Mouse (Mus musculus) hindbrain, embryonic 15.5 days (tissue): ENCODE data around the gene Pcare. TPM values are rescaled to one million over a fixed set of nuclear protein-coding genes. Genes with fewer than 3 reads are reported as not detected.

Experiments
- ATAC-seq: fragments of 200-750 bp; cut with Nextera tagmentation; 2 replicates; pipeline ENCODE4 v1.8.0; 2017; ENCODE audit warnings: low read depth, moderate number of reproducible peaks, moderate TSS enrichment; ENCODE audit not compliant: low FRiP score
- H3K27ac ChIP-seq: fragments of 300-500 bp; sonication (generic); replicated peaks from 2 replicates; pipeline ENCODE4 v1.5.1; 2015; ENCODE audit warnings: mild to moderate bottlenecking, inconsistent platforms
- H3K27me3 ChIP-seq: fragments of 300-500 bp; sonication (generic); 2 replicates; pipeline ENCODE4 v1.6.1; 2015; ENCODE audit warnings: control low read depth, inconsistent platforms
- H3K36me3 ChIP-seq: fragments of 300-500 bp; sonication (generic); 2 replicates; pipeline ENCODE4 v1.6.1; 2015; ENCODE audit warnings: control low read depth, inconsistent platforms
- H3K4me1 ChIP-seq: fragments of 300-500 bp; sonication (generic); replicated peaks from 2 replicates; pipeline ENCODE4 v1.6.1; 2015; ENCODE audit warnings: control low read depth, inconsistent platforms
- H3K4me2 ChIP-seq: fragments of 300-500 bp; sonication (generic); 2 replicates; pipeline ENCODE4 v1.6.1; 2015; ENCODE audit warnings: moderate library complexity, mild to moderate bottlenecking, inconsistent platforms
- H3K4me3 ChIP-seq: fragments of 300-500 bp; sonication (generic); 2 replicates; pipeline ENCODE4 v1.5.1; 2015; ENCODE audit warnings: mild to moderate bottlenecking, inconsistent platforms
- H3K9ac ChIP-seq: fragments of 300-500 bp; sonication (generic); 2 replicates; pipeline ENCODE4 v1.6.1; 2015; ENCODE audit warnings: inconsistent platforms
- H3K9me3 ChIP-seq: fragments of 300-500 bp; sonication (generic); 2 replicates; pipeline ENCODE4 v1.6.1; 2016; ENCODE audit warnings: control low read depth, inconsistent platforms
- WGBS: fragments of 180-500 bp; shearing (Covaris S2); methylation state at CpG from one replicate; pipeline ENCODE4 v1.1.7; 2015; 5-methylcytosine and 5-hydroxymethylcytosine counted together
- polyA plus RNA-seq: library from polyadenylated mRNA; unstranded; fragments of >200 nt; fragmentation: Nextera tagmentation; extraction: Ambion mirVana; gene quantifications from 2 replicates; pipeline ENCODE4 v1.2.1, GENCODE M21; 2015

The Pcare gene
- polyA plus RNA-seq, 1 experiment from 2014 or later: not detected

DNA sequence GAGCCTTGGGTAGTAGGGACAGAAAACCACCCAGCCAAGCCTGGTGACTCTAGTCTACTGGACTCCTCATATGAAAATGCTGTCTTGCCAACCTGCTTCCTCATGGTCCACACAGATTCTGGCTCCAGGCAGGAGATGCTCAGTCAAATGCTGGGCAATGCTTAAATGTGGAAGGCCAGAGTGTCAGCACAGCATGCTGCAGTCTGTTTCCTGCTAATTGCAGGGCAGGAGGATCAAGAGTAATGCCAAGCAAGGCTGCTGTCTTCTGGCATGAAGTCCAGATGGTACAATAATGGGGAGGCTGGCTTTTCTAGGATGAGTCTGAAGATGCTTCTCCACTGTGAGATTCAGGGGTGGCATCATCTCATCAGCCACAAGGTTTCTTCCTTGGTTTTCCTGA lies 32.3 kb downstream of the Pcare start:
- Histone ChIP-seq H3K9ac (no peak overlapping the region), H3K4me3 (no peak overlapping the region), H3K4me1 (no peaks in the 10 kb centered on the region), H3K36me3 (no peaks in the 10 kb centered on the region), H3K27ac (no peak overlapping the region), H3K27me3 (no peaks in the 10 kb centered on the region), H3K9me3 (no peaks in the 10 kb centered on the region), H3K4me2 (no peak overlapping the region)
- ATAC-seq: no peak

DNA sequence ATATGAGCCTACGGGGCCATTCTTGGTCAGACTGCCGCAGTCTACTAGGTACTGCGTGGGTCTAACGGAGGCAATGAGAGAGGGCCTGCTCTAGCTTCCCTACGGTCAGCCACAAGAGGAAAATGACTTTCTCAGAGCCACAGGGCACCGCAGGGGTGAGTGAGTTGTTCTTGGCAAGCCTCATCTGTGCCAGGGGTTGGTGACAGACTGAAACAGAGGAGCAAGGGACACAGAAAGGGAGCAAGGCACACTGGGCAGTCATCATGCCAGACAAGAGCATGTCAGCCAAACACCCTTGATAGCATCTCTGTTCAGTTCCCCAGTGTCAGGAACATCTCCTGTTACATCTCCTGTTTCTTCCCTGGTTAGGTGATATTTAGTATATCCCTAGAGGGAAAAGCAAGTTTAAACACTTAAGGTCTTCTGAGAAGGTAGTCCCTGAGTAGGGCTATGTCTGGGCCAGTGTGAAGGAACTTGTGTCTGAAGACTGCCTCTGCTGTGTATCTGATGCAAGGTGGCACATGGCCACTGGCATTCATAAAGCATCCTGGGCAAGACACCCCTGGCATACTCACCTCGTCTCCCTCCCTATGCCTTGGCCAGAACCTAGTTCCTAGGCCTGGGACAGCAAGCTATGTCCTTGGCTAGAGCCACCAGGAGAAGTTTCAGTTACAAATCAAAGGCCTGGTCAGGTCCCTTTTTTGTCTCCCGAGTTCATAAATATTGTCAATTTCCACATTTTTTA lies 34.6 kb downstream of the Pcare start:
- 89% methylated on average over 8 of the region's 8 CpGs for WGBS
- Histone ChIP-seq H3K36me3 (no peaks in the 10 kb centered on the region), H3K4me2 (no peak overlapping the region), H3K27me3 (no peaks in the 10 kb centered on the region), H3K27ac (no peak overlapping the region), H3K9ac (no peak overlapping the region), H3K9me3 (no peaks in the 10 kb centered on the region), H3K4me1 (no peaks in the 10 kb centered on the region), H3K4me3 (no peak overlapping the region)
- ATAC-seq: no peak

DNA sequence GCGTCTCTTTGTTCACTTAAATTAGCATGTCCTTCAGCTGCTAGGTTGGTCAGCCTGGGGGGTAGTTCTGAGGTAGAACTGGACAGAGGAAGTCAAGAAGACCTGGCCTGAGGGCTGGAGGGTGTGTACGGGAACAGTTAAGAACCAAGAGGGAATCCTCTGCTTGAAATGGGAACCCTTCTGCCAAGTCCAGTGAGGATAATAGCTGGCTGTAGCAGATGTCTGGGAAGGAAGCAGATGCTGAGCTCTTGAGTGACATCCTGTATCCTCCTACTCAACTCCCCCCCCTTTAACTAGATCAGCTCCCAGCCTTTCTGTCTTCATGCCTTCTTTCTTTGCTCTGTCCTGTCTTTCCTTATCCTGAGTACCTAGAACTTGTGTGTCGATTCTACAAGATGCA lies 37.7 kb downstream of the Pcare start:
- no peaks in the 10 kb centered on the region for H3K4me1 ChIP-seq
- H3K4me2 ChIP-seq: no peak overlapping the region
- no peaks in the 10 kb centered on the region for H3K27me3 ChIP-seq
- H3K27ac ChIP-seq: no peak overlapping the region
- H3K4me3 ChIP-seq: no peak overlapping the region
- H3K9me3 ChIP-seq: no peaks in the 10 kb centered on the region
- 64% methylated on average over 3 of the region's 3 CpGs for WGBS
- no peaks in the 10 kb centered on the region for H3K36me3 ChIP-seq
- no peak overlapping the region for H3K9ac ChIP-seq
- ATAC-seq: no peak

DNA sequence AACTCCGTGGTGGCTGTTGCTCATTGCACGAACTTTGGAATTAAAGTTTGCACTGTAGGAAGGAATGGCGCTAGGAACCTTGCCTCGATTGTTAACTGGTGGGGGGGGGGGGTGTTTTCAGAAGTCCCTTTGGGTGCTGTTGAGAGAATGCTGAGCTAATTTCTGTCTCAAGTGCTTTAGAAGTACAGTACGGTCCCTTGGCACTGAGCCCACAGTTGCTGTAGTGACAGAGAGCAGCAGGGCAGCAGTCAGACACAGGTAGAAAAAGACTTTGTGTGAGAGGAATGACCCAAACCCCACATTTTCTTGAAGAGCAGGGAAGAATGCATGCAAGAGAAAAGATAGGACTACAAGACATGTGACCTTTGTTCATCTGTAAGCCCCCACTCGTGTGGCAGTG lies 40.4 kb downstream of the Pcare start:
- 0 out of 2 replicates have a peak, but pooled peaks cover 5% of the 10 kb centered on the region for H3K4me1 ChIP-seq
- H3K9me3 ChIP-seq: no peaks in the 10 kb centered on the region
- no peak overlapping the region for H3K4me2 ChIP-seq
- WGBS: 78% methylated on average over 6 of the region's 6 CpGs
- no peak overlapping the region for H3K27ac ChIP-seq
- ATAC-seq: no peak
- H3K27me3 ChIP-seq: no peaks in the 10 kb centered on the region
- no peaks in the 10 kb centered on the region for H3K36me3 ChIP-seq
- H3K9ac ChIP-seq: no peak overlapping the region
- H3K4me3 ChIP-seq: no peak overlapping the region

DNA sequence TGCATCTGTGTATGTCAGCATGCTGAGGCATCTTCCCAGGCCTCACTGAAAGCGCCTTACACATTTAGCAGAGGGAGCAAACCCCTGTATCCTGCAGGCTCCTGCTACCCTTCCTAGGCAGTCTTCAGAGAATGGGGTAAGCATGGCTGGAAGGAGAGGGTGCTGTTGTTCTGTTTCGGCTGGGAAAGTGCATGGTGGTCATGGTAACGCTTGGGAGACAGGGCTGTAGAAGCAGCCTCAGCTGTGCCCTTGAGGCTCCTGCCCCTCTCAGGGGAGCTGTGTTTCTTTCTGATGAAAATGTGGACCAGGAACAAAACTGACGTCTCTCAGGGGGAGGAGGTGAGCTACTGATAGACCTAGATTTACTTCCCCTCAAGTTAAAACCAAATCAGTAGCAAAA lies 45.0 kb downstream of the Pcare start:
- H3K4me3 ChIP-seq: no peak overlapping the region
- no peak overlapping the region for H3K9ac ChIP-seq
- H3K36me3 ChIP-seq: no peaks in the 10 kb centered on the region
- WGBS: 41% methylated on average over 4 of the region's 4 CpGs
- H3K27ac ChIP-seq: no peak overlapping the region
- H3K9me3 ChIP-seq: no peaks in the 10 kb centered on the region
- H3K4me2 ChIP-seq: no peak overlapping the region
- no peaks in the 10 kb centered on the region for H3K27me3 ChIP-seq
- H3K4me1 ChIP-seq: 0 out of 2 replicates have a peak, but pooled peaks cover 5% of the 10 kb centered on the region
- ATAC-seq: 0 out of 2 replicates have a peak, but pooled peaks have one; percentile 41

DNA sequence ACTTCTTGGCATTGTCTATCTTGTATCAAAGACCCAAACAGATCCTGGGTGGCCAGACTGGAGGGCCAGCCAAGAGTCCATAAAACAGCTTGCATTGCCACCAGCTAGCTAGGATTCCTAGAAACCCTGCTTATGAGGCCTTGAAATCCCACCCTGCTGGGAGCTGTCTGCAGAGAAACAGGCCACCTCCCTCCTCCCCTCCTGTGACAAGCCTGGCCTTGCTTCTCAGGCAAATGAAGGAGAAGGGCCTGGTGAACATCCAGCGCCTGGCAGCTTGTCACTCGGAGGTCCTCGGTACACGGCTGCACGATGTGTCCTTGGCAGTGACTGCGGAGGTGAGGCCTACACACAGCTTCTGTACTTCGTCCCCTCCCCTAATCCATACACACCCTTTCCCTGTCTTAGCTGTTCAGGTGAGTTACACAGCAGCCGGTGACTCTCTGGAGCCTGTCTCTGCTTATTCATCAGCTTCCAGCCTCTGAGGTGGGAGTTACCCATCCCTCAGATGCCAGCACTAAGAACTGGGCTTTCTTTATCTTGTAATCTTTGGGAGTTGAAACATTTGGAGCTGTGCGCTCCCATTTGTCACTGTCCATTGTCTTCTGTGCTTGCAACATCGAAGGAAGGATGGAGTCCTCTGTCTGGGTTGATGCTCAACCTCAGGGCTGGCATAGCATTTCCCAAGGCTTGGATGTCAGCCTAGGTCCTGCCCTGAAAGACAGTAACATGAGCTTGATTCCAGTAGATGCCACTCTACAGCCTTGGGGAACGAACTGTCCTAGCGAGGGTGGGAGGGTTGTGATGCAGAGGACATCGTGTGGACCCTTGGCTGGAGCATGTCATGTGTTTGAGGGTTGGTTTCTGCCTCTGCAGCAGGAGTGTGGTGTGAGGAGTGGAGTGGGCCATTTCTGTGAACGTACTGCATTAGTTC lies 46.9 kb downstream of the Pcare start:
- H3K27ac ChIP-seq: no peak overlapping the region
- H3K4me1 ChIP-seq: 0 out of 2 replicates have a peak, but pooled peaks cover 5% of the 10 kb centered on the region
- H3K9me3 ChIP-seq: no peaks in the 10 kb centered on the region
- WGBS: 90% methylated on average over 14 of the region's 14 CpGs
- H3K9ac ChIP-seq: no peak overlapping the region
- no peaks in the 10 kb centered on the region for H3K36me3 ChIP-seq
- H3K4me2 ChIP-seq: no peak overlapping the region
- no peaks in the 10 kb centered on the region for H3K27me3 ChIP-seq
- ATAC-seq: no peak
- no peak overlapping the region for H3K4me3 ChIP-seq

DNA sequence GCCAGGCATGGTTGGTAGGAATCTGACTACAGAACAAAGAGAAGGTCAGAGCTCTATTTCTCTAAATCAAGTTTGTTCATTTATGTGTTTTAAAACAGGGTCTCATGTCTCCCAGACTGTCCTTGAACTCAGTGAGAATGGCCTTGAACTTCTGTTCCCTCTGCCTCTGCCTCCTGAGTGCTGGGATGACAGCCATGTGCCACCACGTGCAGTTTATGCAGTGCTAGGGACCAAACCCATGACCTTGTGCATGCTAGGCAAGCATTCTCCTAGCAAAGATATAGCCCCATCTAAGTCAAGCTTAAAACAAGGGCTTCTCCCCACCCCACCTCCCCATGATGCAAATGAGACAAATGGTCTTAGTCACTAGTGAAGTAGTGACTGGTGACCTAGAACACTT lies 47.6 kb downstream of the Pcare start:
- WGBS: 72% methylated on average over 1 of the region's 1 CpGs
- ATAC-seq: no peak

DNA sequence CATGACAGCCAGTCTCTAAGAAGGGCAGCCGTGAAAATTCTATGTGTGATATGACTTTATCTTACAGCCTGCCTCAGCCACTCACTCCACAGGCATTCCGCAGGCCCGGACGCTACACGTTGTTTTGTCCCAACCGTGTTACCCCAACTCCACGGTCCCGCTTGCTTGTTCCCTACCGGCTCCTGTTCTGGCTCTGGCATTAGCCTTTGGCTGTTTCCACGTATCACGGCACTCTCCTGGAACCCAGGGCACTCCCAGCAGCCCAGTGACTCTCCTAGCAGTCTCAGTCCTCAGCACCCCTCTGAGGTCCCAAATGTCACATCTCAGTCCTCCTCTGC lies 54.1 kb downstream of the Pcare start:
- Histone ChIP-seq H3K27ac (no peak overlapping the region), H3K36me3 (no peaks in the 10 kb centered on the region), H3K4me2 (no peak overlapping the region), H3K9me3 (no peaks in the 10 kb centered on the region), H3K4me1 (0 out of 2 replicates have a peak, but pooled peaks cover 4% of the 10 kb centered on the region), H3K9ac (no peak overlapping the region), H3K27me3 (no peaks in the 10 kb centered on the region), H3K4me3 (no peak overlapping the region)
- ATAC-seq: no peak
- WGBS: 88% methylated on average over 11 of the region's 11 CpGs

More for the DNA sequence above, 47.6 kb downstream of the Pcare start:
- Histone ChIP-seq H3K9me3 (no peaks in the 10 kb centered on the region), H3K4me2 (no peak overlapping the region), H3K4me1 (0 out of 2 replicates have a peak, but pooled peaks cover 5% of the 10 kb centered on the region), H3K4me3 (no peak overlapping the region), H3K27me3 (no peaks in the 10 kb centered on the region), H3K9ac (no peak overlapping the region), H3K36me3 (no peaks in the 10 kb centered on the region), H3K27ac (no peak overlapping the region)

DNA sequence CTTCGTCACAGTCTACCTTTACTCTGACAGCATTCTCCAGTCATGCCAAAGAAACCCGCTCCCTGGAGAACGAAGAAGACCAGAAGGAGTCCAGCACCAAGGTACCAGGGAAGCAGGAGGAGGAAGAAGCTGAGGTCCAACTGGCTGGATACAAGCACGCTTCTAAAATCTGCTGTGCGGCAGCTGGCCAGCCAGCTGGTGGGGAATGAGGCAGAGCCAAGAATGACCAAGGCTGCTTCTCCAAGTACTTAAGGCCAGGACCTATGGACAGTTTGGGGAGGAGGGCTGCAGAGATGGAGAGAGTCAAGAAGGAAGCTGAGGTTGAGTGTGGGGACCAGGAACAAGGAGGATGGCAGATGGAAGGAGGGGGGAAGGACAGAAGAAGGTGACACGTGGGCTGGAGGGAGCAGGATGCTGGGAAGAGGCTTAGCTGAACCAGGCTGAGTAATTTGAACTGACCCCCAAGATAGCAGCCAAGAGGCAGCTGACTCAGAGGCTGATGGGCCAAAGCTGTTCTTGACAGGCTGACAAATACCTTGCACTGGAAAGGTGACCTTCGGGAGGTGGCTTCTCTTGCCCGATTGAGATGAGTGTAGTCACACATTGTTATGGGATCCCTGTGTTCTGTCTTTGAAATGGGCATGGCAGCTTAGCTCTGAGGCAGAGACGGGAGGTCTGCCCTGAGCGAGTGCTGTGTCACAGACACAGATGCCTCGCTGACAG lies 54.6 kb downstream of the Pcare start:
- 79% methylated on average over 11 of the region's 11 CpGs for WGBS
- no peak overlapping the region for H3K27ac ChIP-seq
- no peaks in the 10 kb centered on the region for H3K9me3 ChIP-seq
- no peak overlapping the region for H3K4me3 ChIP-seq
- H3K4me2 ChIP-seq: no peak overlapping the region
- H3K27me3 ChIP-seq: no peaks in the 10 kb centered on the region
- ATAC-seq: no peak
- H3K9ac ChIP-seq: no peak overlapping the region
- peaks cover 8% of the 10 kb centered on the region; the same call in 1 of the 2 replicates for H3K4me1 ChIP-seq
- H3K36me3 ChIP-seq: no peaks in the 10 kb centered on the region

DNA sequence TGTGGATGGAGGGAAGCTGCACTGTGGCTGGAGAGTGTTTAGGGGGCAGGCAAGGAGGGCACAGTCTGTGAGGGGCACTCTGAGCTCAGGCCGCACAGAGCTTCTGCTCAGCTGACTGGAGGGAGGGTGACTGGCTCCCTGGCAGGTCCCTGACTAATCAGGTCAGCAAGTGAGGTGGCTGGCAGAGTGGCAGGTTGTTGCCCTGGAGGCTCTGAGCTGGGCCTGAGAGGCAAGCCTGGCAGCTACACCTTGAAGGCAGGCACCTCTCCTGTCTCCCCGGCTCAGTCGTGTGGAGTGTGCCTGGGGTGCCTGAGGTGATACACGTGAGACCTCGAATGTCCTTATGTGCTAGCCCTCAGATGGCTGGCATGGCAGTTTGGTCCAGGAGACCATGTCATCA lies 56.3 kb downstream of the Pcare start:
- H3K9ac ChIP-seq: no peak overlapping the region
- no peaks in the 10 kb centered on the region for H3K9me3 ChIP-seq
- no peaks in the 10 kb centered on the region for H3K36me3 ChIP-seq
- peaks cover 13% of the 10 kb centered on the region for H3K4me1 ChIP-seq
- ATAC-seq: no peak
- 80% methylated on average over 5 of the region's 5 CpGs for WGBS
- no peak overlapping the region for H3K4me3 ChIP-seq
- H3K27ac ChIP-seq: no peak overlapping the region
- no peaks in the 10 kb centered on the region for H3K27me3 ChIP-seq
- no peak overlapping the region for H3K4me2 ChIP-seq

DNA sequence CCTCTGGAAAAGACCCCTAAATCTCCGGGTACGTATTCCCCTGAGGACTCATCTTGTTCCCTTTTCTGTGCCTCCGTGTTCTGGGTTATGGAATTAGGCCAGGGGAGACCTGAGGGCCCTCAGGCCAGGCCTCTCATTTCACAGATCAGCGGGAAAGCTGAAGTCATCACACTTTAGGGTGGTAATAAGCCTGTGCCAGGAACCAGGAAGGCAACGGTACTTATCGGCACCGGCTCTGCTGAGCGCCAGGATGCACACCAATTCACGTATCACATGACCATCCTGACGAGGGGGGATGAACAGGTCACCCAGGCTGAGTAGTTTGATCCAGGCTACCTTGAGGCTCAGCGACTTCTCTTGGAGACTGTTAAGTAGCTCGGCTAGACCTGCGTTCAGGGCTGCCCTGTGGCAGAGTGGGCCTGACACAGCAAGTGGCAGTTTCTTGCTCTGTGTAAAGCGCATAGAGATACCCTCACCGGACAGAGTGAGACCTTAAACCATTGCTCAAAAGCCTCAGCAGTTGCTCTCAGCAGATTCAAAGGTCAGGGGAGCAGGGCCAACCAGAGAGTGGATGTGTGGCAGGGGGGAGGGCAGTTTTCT lies 56.9 kb downstream of the Pcare start:
- H3K4me2 ChIP-seq: no peak overlapping the region
- H3K4me3 ChIP-seq: no peak overlapping the region
- H3K4me1 ChIP-seq: peaks cover 17% of the 10 kb centered on the region
- no peak for ATAC-seq
- no peaks in the 10 kb centered on the region for H3K9me3 ChIP-seq
- H3K27ac ChIP-seq: no peak overlapping the region
- no peaks in the 10 kb centered on the region for H3K36me3 ChIP-seq
- H3K9ac ChIP-seq: no peak overlapping the region
- no peaks in the 10 kb centered on the region for H3K27me3 ChIP-seq
- WGBS: 78% methylated on average over 15 of the region's 15 CpGs
